Mouse (Mus musculus): ENCODE results near the gene Lingo1. TPM values are rescaled to one million over a fixed set of nuclear protein-coding genes. Genes with fewer than 3 reads are reported as not detected.

Gene Lingo1
- polyA plus RNA-seq, 1 experiment: 1.2 TPM

- no peak overlapping the region for H3K4me3 ChIP-seq (ENCODE audit: insufficient read depth, low read depth, low read length)
- WGBS: 86% methylated on average over 9 of the region's 9 CpGs
Measured at GRCm38 (mm10) chr9:56762106-56762562, 34.1 kb downstream of the Lingo1 start.

GRCm38 (mm10) chr9:56757791-56758190, 38.5 kb downstream of the Lingo1 start:
- 26% methylated on average over 11 of the region's 11 CpGs for WGBS
- no peak for DNase-seq
- no peak for TF ChIP-seq POLR2A (IDR thresholded peaks at IDR 0.05; ENCODE audit: low read depth, low read length)
- no peak for TF ChIP-seq CTCF (conservative IDR thresholded peaks at IDR 0.05; ENCODE audit: insufficient read depth, insufficient read length, low read depth, low read length)
- no peak overlapping the region for H3K27ac ChIP-seq (ENCODE audit: insufficient read depth, low read depth, low read length)
- no peaks in the 10 kb centered on the region for H3K27me3 ChIP-seq (replicated peaks; ENCODE audit: control insufficient read depth, insufficient read depth, low read length)
- H3K4me1 ChIP-seq (ENCODE audit: control insufficient read depth, insufficient read depth, low read length): no peaks in the 10 kb centered on the region
- no peaks in the 10 kb centered on the region for H3K36me3 ChIP-seq (ENCODE audit: control insufficient read depth, insufficient read depth, low read length)
- H3K4me3 ChIP-seq (ENCODE audit: insufficient read depth, low read depth, low read length): no peak overlapping the region

More at GRCm38 (mm10) chr9:56762106-56762562, 34.1 kb downstream of the Lingo1 start:
- Histone ChIP-seq H3K4me1 (ENCODE audit: control insufficient read depth, insufficient read depth, low read length) (no peaks in the 10 kb centered on the region), H3K36me3 (ENCODE audit: control insufficient read depth, insufficient read depth, low read length) (no peaks in the 10 kb centered on the region), H3K27ac (ENCODE audit: insufficient read depth, low read depth, low read length) (no peak overlapping the region), H3K27me3 (replicated peaks; ENCODE audit: control insufficient read depth, insufficient read depth, low read length) (no peaks in the 10 kb centered on the region)
- no peak for DNase-seq
- TF ChIP-seq POLR2A (IDR thresholded peaks at IDR 0.05; ENCODE audit: low read depth, low read length): no peak
- no peak for TF ChIP-seq CTCF (conservative IDR thresholded peaks at IDR 0.05; ENCODE audit: insufficient read depth, insufficient read length, low read depth, low read length)

GRCm38 (mm10) chr9:56755119-56755518, 41.1 kb downstream of the Lingo1 start:
- DNase-seq: no peak
- TF ChIP-seq CTCF (conservative IDR thresholded peaks at IDR 0.05; ENCODE audit: insufficient read depth, insufficient read length, low read depth, low read length) (no peak), POLR2A (IDR thresholded peaks at IDR 0.05; ENCODE audit: low read depth, low read length) (no peak)
- no peak overlapping the region for H3K27ac ChIP-seq (ENCODE audit: insufficient read depth, low read depth, low read length)
- H3K27me3 ChIP-seq (replicated peaks; ENCODE audit: control insufficient read depth, insufficient read depth, low read length): no peaks in the 10 kb centered on the region
- WGBS: 72% methylated on average over 5 of the region's 5 CpGs
- H3K36me3 ChIP-seq (ENCODE audit: control insufficient read depth, insufficient read depth, low read length): no peaks in the 10 kb centered on the region
- H3K4me1 ChIP-seq (ENCODE audit: control insufficient read depth, insufficient read depth, low read length): no peaks in the 10 kb centered on the region
- no peak overlapping the region for H3K4me3 ChIP-seq (ENCODE audit: insufficient read depth, low read depth, low read length)

- Histone ChIP-seq H3K4me1 (ENCODE audit: control insufficient read depth, insufficient read depth, low read length) (no peaks in the 10 kb centered on the region), H3K27ac (ENCODE audit: insufficient read depth, low read depth, low read length) (no peak overlapping the region), H3K4me3 (ENCODE audit: insufficient read depth, low read depth, low read length) (no peak overlapping the region), H3K36me3 (ENCODE audit: control insufficient read depth, insufficient read depth, low read length) (no peaks in the 10 kb centered on the region), H3K27me3 (replicated peaks; ENCODE audit: control insufficient read depth, insufficient read depth, low read length) (no peaks in the 10 kb centered on the region)
- no peak for TF ChIP-seq CTCF (conservative IDR thresholded peaks at IDR 0.05; ENCODE audit: insufficient read depth, insufficient read length, low read depth, low read length)
- TF ChIP-seq POLR2A (IDR thresholded peaks at IDR 0.05; ENCODE audit: low read depth, low read length): no peak
- 80% methylated on average over 6 of the region's 6 CpGs for WGBS
- DNase-seq: no peak
Measured at GRCm38 (mm10) chr9:56753386-56753785, 42.9 kb downstream of the Lingo1 start.

- no peak overlapping the region for H3K4me3 ChIP-seq (ENCODE audit: insufficient read depth, low read depth, low read length)
- H3K27me3 ChIP-seq (replicated peaks; ENCODE audit: control insufficient read depth, insufficient read depth, low read length): no peaks in the 10 kb centered on the region
- H3K36me3 ChIP-seq (ENCODE audit: control insufficient read depth, insufficient read depth, low read length): no peaks in the 10 kb centered on the region
- H3K4me1 ChIP-seq (ENCODE audit: control insufficient read depth, insufficient read depth, low read length): no peaks in the 10 kb centered on the region
- TF ChIP-seq POLR2A (IDR thresholded peaks at IDR 0.05; ENCODE audit: low read depth, low read length) (no peak), CTCF (conservative IDR thresholded peaks at IDR 0.05; ENCODE audit: insufficient read depth, insufficient read length, low read depth, low read length) (no peak)
- DNase-seq: no peak
- no peak overlapping the region for H3K27ac ChIP-seq (ENCODE audit: insufficient read depth, low read depth, low read length)
- 62% methylated on average over 5 of the region's 5 CpGs for WGBS
Measured at GRCm38 (mm10) chr9:56748056-56748455, 48.2 kb downstream of the Lingo1 start.

- no peaks in the 10 kb centered on the region for H3K27me3 ChIP-seq (replicated peaks; ENCODE audit: control insufficient read depth, insufficient read depth, low read length)
- no peak for TF ChIP-seq POLR2A (IDR thresholded peaks at IDR 0.05; ENCODE audit: low read depth, low read length)
- H3K27ac ChIP-seq (ENCODE audit: insufficient read depth, low read depth, low read length): no peak overlapping the region
- 59% methylated on average over 4 of the region's 4 CpGs for WGBS
- no peak for DNase-seq
- H3K36me3 ChIP-seq (ENCODE audit: control insufficient read depth, insufficient read depth, low read length): no peaks in the 10 kb centered on the region
- H3K4me1 ChIP-seq (ENCODE audit: control insufficient read depth, insufficient read depth, low read length): no peaks in the 10 kb centered on the region
- no peak overlapping the region for H3K4me3 ChIP-seq (ENCODE audit: insufficient read depth, low read depth, low read length)
Measured at GRCm38 (mm10) chr9:56746926-56747294, 49.4 kb downstream of the Lingo1 start.

GRCm38 (mm10) chr9:56746195-56746925, 49.9 kb downstream of the Lingo1 start:
- TF ChIP-seq CTCF (conservative IDR thresholded peaks at IDR 0.05; ENCODE audit: insufficient read depth, insufficient read length, low read depth, low read length) (no peak), POLR2A (IDR thresholded peaks at IDR 0.05; ENCODE audit: low read depth, low read length) (no peak)
- no peak for DNase-seq
- Histone ChIP-seq H3K36me3 (ENCODE audit: control insufficient read depth, insufficient read depth, low read length) (no peaks in the 10 kb centered on the region), H3K4me3 (ENCODE audit: insufficient read depth, low read depth, low read length) (no peak overlapping the region), H3K27me3 (replicated peaks; ENCODE audit: control insufficient read depth, insufficient read depth, low read length) (no peaks in the 10 kb centered on the region), H3K27ac (ENCODE audit: insufficient read depth, low read depth, low read length) (no peak overlapping the region), H3K4me1 (ENCODE audit: control insufficient read depth, insufficient read depth, low read length) (no peaks in the 10 kb centered on the region)
- WGBS: 57% methylated on average over 14 of the region's 14 CpGs
